Mouse (Mus musculus) ES-E14 (cell line): ENCODE results near the gene Ffar1. TPM values are rescaled to one million over a fixed set of nuclear protein-coding genes. Genes with fewer than 3 reads are reported as not detected.

Experiments
- DNase-seq: peaks from one replicate; pipeline ENCODE4 v3.0.0-alpha.2; 2013; ENCODE audit warnings: low read depth, low spot score
- H3K27ac ChIP-seq: 2 replicates; pipeline ENCODE4 v1.5.1; 2012; ENCODE audit warnings: low read depth, mild to moderate bottlenecking, low read length, moderate library complexity, mixed read lengths; ENCODE audit not compliant: poor library complexity, insufficient read depth, severe bottlenecking
- H3K36me3 ChIP-seq: 2 replicates; pipeline ENCODE4 v1.6.1; 2012; ENCODE audit warnings: mild to moderate bottlenecking, low read length, moderate library complexity, mixed read lengths; ENCODE audit not compliant: control insufficient read depth, poor library complexity, insufficient read depth, severe bottlenecking
- H3K4me1 ChIP-seq, 2 experiments: fragments of 150-350 bp in 1 of 2; sonication (generic) in 1 of 2; 2 replicates each; pipeline ENCODE4 v1.6.1; 2012; ENCODE audit warnings: low read length in 2 of 2, mild to moderate bottlenecking in 1 of 2, mixed read lengths in 1 of 2; ENCODE audit not compliant: control insufficient read depth in 2 of 2, insufficient read depth in 2 of 2, poor library complexity in 1 of 2
- H3K4me3 ChIP-seq, 2 experiments: fragments of 150-350 bp in 1 of 2; sonication (generic) in 1 of 2; 2 replicates each; pipeline ENCODE4 v1.5.1; 2012; ENCODE audit warnings: low read length in 2 of 2, low read depth in 1 of 2, mild to moderate bottlenecking in 1 of 2, mixed read lengths in 1 of 2; ENCODE audit not compliant: insufficient read depth in 1 of 2, poor library complexity in 1 of 2, severe bottlenecking in 1 of 2
- H3K9ac ChIP-seq: 2 replicates; pipeline ENCODE4 v1.6.1; 2012; ENCODE audit warnings: low read depth, mild to moderate bottlenecking, low read length, mixed read lengths; ENCODE audit not compliant: poor library complexity, insufficient read depth, severe bottlenecking
- H3K9me3 ChIP-seq: fragments of 150-350 bp; sonication (generic); 2 replicates; pipeline ENCODE4 v1.6.1; 2012; ENCODE audit warnings: low read depth, mild to moderate bottlenecking, low read length; ENCODE audit not compliant: control insufficient read depth, insufficient read depth
- CHD2 ChIP-seq: IDR thresholded peaks from 2 replicates; pipeline ENCODE4 v1.6.1; 2014; ENCODE audit warnings: mild to moderate bottlenecking, low read depth, low read length, inconsistent platforms
- HCFC1 ChIP-seq: IDR thresholded peaks from 2 replicates; pipeline ENCODE4 v1.6.1; 2012; ENCODE audit warnings: low read length, inconsistent platforms, borderline replicate concordance; ENCODE audit not compliant: insufficient read depth
- MAFK ChIP-seq: IDR thresholded peaks from 2 replicates; pipeline ENCODE4 v1.6.1; 2014; ENCODE audit warnings: mild to moderate bottlenecking, low read depth, low read length, inconsistent platforms; ENCODE audit not compliant: insufficient read depth
- ZC3H11A ChIP-seq: IDR thresholded peaks from 2 replicates; pipeline ENCODE4 v1.6.1; 2012; ENCODE audit warnings: low read depth, mild to moderate bottlenecking, inconsistent platforms, low read length, borderline replicate concordance
- ZNF384 ChIP-seq: IDR thresholded peaks from 2 replicates; pipeline ENCODE4 v1.6.1; 2012; ENCODE audit warnings: low read depth, low read length, inconsistent platforms
- in situ Hi-C, 2 experiments: fragments of 600-800 bp; cut with MboI; formaldehyde crosslinking; loops; one replicate each; pipeline ENCODE4 v1.15.1; 2025; ENCODE audit warnings: low sequenced_read_pairs in 2 of 2, inconsistent platforms in 1 of 2; ENCODE audit not compliant: unreplicated experiment in 2 of 2
- total RNA-seq: library from RNA; depleted of rRNA; stranded (reverse); fragments of 300-350 nt; gene quantifications from 2 replicates; pipeline ENCODE4 v1.2.3, GENCODE M21; 2012

Gene Ffar1
- total RNA-seq, 1 experiment: 0.04 TPM

DNA sequence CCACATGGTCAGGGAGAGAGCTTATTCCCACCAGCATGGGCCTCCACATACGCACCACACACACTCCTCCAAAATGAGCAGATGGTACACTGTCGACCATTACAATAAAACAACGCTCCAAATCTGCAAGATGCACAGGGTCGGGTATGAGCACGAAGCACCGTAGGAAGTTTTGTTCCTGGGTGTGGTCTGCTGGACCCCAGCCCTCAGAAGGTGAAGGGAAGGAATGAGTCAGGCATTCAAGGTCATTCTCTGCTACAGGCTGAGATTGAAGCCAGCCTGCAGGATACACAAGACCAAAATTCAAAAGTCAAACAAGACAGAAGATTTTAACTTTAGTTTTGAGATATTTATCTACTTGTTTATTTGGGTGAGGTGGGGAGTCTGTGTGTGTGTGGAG, 13.4 kb downstream of the Ffar1 start:
- no peak for DNase-seq
- no peaks in the 10 kb centered on the region; the same call in 1 of the 2 replicates for H3K36me3 ChIP-seq
- no peak overlapping the region for H3K9ac ChIP-seq
- no peak for TF ChIP-seq MAFK
- TF ChIP-seq ZNF384: no peak
- no peak for TF ChIP-seq CHD2
- TF ChIP-seq HCFC1: no peak
- no peak for TF ChIP-seq ZC3H11A
- in situ Hi-C loops: no loop called here
- H3K4me3 ChIP-seq: no peak overlapping the region
- H3K27ac ChIP-seq: no peak overlapping the region; the same call in 1 of the 2 replicates
- peaks cover 3 to 22% of the 10 kb centered on the region in 2 experiments; a peak in 3 of 4 replicates for H3K4me1 ChIP-seq
- H3K9me3 ChIP-seq: no peaks in the 10 kb centered on the region

DNA sequence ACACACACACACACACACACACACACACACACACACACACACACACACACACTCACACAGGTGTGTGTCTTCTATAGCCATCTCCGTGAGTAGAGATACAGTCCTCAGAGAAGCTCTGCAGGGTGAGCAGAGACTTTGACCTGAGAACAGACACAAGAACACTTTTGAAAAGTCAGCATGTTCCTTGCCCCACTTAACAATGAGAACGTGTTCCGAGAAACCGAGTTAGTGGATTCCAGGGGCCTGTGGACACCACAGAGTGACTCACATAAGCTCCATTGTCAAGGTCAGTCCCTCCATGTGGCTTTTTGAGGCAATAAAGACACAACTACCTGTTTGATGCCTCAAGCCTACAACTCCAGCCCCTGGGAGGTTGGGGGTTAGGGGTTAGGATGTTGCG, 14.0 kb downstream of the Ffar1 start:
- Histone ChIP-seq H3K9me3 (no peaks in the 10 kb centered on the region), H3K4me1 (peaks cover 3 to 27% of the 10 kb centered on the region in 2 experiments; a peak in 3 of 4 replicates), H3K4me3 (no peak overlapping the region), H3K27ac (no peak overlapping the region; the same call in 1 of the 2 replicates), H3K36me3 (no peaks in the 10 kb centered on the region; the same call in 1 of the 2 replicates), H3K9ac (no peak overlapping the region)
- in situ Hi-C loops: no loop called here
- TF ChIP-seq ZNF384 (no peak), ZC3H11A (no peak), MAFK (no peak), HCFC1 (no peak), CHD2 (no peak)
- no peak for DNase-seq

DNA sequence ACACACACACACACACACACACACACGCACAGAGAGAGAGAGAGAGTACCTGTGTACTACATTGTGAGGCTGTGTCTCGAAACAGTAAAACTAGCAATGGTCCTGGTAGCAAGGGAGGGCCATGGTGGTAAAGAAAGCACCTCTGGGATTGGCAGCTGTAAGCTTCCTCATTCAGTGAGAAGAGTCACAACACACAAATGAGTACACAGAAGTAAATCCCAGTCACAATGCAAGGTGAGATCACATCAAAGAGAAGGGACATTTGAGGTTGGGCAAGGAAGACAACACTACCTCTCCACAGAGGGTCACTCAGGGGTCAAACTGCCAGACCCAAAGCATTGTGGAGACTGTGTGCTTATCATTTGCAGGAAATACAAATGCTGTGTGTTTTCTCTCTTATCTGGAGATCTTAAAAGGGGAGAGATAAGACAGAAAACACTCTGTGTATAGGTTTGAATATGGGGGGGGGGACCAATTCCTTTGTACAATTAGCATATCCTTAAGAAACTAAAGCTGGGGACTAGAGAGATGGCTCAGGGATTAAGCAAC, 14.8 kb downstream of the Ffar1 start:
- Histone ChIP-seq H3K27ac (no peak overlapping the region; the same call in 1 of the 2 replicates), H3K9ac (no peak overlapping the region; the same call in 1 of the 2 replicates), H3K4me1 (peaks cover 3 to 28% of the 10 kb centered on the region in 2 experiments; a peak in 3 of 4 replicates), H3K9me3 (no peaks in the 10 kb centered on the region), H3K4me3 (no peak overlapping the region), H3K36me3 (no peaks in the 10 kb centered on the region; the same call in 1 of the 2 replicates)
- TF ChIP-seq HCFC1 (no peak), MAFK (no peak), CHD2 (no peak), ZC3H11A (no peak), ZNF384 (no peak)
- DNase-seq: no peak
- in situ Hi-C loops: no loop called here

DNA sequence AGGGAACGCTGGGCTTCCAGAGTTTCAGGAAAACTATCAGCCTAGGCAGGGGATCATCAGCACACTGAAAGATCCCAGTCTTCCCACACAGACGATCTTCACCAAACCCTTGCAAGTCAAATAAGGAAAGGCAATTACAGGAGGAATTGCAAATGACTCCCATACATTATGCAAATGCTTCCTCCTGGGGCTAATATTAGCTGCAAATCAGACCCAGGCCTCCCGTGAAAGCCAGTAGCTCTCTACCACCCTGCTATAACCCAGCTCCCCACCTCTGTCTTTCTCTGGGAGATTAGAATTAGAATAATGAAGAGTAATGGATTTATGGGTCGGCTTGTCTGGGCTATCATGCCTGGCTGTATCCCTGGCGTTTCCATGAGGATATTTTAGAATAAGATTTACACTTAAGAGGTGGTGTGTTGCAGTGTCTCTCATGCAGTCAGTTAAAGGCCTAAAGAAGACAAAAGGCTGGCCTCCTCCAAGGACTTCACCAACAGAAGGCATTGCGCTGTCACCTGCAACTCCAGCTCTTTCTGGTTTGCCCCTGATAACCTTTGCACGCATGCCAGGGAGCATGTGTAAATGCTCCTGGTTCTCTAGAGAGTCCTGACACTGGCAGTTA, 16.6 kb downstream of the Ffar1 start:
- in situ Hi-C loops: no loop called here

More for the DNA sequence above, 16.6 kb downstream of the Ffar1 start:
- Histone ChIP-seq H3K9me3 (no peaks in the 10 kb centered on the region), H3K36me3 (no peaks in the 10 kb centered on the region; the same call in 1 of the 2 replicates), H3K4me3 (no peak overlapping the region), H3K27ac (peak overlapping the region; percentile 49; the same call in 1 of the 2 replicates), H3K9ac (no peak overlapping the region), H3K4me1 (peaks cover 3 to 28% of the 10 kb centered on the region in 2 experiments; a peak in 3 of 4 replicates)
- no peak for DNase-seq
- TF ChIP-seq ZNF384: no peak
- TF ChIP-seq HCFC1: no peak
- no peak for TF ChIP-seq ZC3H11A
- TF ChIP-seq MAFK: no peak
- TF ChIP-seq CHD2: no peak
